Mouse (Mus musculus) adrenal gland (tissue): ENCODE results near the gene Myo7a.

Experiments used
- intact Hi-C: fragments of 180-260 bp; cut with DNase I; formaldehyde crosslinking; loops from one replicate; pipeline ENCODE4 v1.15.1; 2025

Myo7a gene

GRCm38 (mm10) chr7:98145402-98145801 lies 26.1 kb upstream of the Myo7a start, which contains the start of gene Omp:
Gene Omp, minus strand, starts transcription at chr7:98145502.
- intact Hi-C loops = no loop called here

DNA sequence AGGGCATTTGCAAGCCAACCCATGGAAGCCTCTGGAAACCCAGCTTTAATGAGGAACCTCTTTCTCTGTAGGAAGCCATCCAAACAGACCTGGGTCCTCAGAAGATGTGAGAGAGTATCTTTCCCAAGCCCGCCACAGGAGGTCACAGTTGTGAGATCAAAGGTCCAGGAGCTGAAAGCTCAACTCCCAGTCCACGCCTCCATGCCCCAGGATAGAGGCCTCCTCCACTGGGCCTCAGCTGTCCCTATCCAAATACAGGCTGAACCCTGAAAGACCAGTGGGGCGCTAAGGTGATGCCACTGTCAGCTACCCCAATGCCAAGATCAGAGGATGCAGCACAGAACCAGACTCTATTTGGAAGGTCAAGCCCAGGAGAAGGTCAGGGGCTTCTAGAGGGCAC lies 23.3 kb upstream of the Myo7a start:
- intact Hi-C loops = no loop called here

- intact Hi-C loops = no loop called here
These were observed 22.9 kb upstream of the Myo7a start for GRCm38 (mm10) chr7:98142247-98142646.

- intact Hi-C loops = no loop called here
These were observed 21.9 kb upstream of the Myo7a start for GRCm38 (mm10) chr7:98141206-98141605.

DNA sequence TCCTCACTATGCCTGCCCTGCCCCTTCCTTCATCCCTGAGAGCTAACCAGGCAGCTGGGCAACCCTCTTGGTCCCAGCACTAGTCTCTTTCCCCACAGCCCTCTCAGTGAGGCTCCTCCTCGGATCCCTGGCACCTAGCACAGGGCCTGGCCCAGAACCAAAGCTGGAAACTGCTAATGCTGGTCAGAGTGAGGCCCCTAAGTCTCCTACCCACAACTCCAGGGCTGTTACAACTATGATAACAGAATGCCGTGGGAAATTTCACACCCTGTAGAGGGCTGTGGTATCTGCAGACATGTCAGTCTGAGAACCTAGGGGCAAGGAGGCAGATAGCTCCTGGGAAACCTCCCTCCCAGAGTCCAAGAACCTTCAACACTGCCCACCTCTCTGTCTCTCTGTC lies 21.3 kb upstream of the Myo7a start:
- intact Hi-C loops = no loop called here

GRCm38 (mm10) chr7:98139216-98139615 lies 19.9 kb upstream of the Myo7a start:
- intact Hi-C loops = no loop called here

DNA sequence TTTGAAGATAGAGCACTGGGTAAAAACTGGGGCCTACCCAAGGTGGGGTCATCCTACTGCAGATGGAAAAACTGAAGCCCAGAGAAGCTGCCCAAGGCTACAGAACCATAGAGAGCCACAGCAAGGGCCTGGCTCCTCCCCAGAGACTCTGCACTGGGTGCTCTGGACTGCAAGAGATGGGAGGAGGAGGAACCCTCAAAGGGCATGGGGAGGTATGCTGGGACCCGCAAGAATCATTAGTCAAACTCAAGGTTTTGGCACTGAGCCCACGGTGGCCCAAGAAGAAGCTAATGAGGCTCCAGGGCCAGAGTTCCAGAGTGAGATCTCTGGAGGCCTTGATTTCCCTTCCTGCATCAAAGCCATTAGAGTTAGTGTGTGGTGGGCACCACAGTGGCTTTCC lies 18.7 kb upstream of the Myo7a start:
- intact Hi-C loops = no loop called here

DNA sequence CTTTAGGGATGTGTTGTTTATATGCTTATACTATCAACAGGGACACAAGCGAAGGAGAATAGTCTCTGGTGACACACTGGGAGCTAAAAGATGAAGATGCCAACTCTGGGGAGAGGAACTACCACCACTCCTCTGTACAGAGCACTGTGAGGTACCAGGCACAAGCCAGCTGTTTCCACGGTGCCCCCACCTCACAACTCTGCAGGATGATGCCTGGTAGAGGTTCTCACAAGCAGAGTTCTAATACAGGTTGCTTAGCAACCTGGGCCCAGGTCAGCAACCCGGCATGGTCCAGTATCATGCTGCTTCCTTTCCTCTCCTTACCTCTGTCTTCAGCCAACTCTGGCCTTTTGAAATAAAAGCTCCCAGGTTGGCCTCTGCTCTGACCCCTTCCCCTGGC lies 18.3 kb upstream of the Myo7a start:
- intact Hi-C loops = no loop called here

GRCm38 (mm10) chr7:98131751-98132150 lies 12.4 kb upstream of the Myo7a start:
- intact Hi-C loops = no loop called here

DNA sequence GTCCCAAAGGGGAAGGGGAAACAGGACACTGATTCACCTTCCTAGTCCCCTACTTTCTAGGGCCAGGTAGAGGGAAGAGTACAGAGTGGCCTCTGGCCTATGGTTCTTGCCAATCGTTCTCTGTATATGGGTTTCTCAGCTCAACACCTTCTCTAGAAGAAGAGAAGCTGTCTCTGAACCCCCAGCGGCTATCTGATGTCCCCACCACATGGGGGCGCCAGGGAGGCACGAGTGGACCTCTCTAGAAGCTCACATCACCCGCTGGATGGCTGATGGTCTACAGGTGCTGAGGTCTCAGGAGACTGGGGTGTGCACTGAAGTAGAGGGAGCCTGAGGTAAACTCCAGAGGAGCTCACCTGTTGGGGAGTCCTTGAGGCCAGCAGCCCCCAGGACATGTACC lies 6.1 kb upstream of the Myo7a start:
- intact Hi-C loops = no loop called here

GRCm38 (mm10) chr7:98124701-98125100 lies 5.4 kb upstream of the Myo7a start:
- intact Hi-C loops = no loop called here

- intact Hi-C loops = no loop called here
These were observed 2.3 kb upstream of the Myo7a start for GRCm38 (mm10) chr7:98121673-98122072.

DNA sequence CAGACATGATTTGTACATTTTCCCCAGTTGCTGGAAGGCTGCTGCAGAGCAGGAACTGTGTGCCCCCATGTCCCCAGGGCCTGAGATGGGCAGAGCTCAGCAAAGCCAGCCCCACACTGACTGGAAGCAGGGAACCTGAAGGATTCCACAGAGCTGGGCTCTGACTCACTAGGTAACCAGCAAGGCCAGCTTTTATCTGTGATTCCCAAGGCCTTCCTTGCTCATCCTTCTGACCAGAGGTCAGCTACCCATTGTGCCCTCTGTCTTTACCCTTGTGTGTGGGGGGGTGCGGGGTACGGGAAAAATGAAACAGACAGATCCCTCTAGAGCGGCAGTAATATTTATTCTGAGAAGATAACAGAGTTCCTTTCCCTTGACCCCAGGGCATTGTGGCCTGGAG lies 1.9 kb upstream of the Myo7a start:
- intact Hi-C loops = no loop called here

- intact Hi-C loops = no loop called here
These were observed 1.0 kb upstream of the Myo7a start for GRCm38 (mm10) chr7:98120325-98120724.

DNA sequence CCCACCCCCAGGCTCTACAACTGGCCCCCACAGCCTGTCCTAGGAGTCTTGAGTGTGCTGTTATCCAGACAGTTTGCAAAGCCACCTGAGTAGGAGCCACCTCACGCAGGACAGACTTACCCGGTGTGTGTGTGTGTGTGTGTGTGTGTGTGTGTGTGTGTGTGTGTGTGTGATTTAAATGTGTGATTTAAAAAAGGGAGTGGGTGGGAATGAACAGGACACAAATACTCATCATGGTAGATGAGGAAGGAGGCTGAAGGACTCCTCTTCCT lies 573 bp upstream of the Myo7a start:
- intact Hi-C loops = loop anchor here (2.0 to 10.0 kb wide), 3 partner anchors 15 to 375 kb away; no protein-coding TSS in a partner anchor

DNA sequence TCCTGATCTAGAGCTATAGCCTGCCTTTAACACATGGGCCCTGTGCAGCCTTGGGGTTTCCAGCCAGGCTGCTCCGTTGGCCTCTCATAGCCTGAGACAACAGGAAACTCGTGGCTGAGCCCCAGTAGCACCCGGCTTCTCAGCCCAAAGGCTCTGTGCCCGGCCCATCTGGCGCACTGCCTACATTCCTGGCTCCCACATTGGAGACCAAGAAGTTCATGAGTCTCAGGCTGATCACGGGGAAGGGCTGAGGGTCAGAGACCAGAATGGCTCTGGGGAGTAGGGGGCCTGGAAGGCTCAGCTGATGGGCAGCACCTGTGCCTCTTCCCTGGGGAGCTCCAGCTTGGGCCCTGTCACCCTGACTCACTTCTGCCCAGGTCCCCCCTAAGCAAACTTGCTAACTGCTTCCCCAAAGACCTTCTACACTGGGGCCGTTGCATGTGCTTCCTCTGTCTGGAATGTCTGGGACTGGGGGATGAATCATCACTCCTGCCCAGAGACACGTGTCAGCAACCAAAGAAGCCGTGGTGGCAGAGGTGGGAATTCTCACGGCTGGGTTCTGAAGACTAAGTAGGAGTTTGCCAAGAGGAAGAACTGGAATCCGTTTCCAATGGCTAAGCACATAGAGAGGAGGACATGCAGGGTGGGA lies 2.2 kb downstream of the Myo7a start:
- intact Hi-C loops = loop anchor here (5.0 to 10.0 kb wide), 2 partner anchors 45 to 372 kb away; no protein-coding TSS in a partner anchor

DNA sequence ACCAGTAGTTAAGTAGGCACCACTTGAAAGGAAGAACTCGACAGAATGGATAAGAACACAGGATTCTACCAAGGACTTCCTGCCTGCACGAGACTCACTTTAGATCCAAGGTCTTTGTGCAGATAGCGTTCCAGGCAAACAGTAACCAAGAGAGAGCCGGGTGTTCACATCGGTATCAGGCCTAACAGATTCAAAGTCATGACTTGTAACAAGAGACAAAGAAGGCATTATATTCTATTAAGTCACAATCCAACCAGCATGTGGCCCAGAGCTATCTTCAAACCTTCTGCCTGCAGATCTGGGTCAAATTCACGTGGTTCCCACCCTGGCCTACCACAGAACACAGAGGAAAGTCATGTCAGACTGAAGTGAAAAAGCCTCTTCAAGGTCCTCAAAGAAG lies 4.7 kb downstream of the Myo7a start:
- intact Hi-C loops = loop anchor here (5.0 to 10.0 kb wide), 2 partner anchors 42 to 370 kb away; no protein-coding TSS in a partner anchor

DNA sequence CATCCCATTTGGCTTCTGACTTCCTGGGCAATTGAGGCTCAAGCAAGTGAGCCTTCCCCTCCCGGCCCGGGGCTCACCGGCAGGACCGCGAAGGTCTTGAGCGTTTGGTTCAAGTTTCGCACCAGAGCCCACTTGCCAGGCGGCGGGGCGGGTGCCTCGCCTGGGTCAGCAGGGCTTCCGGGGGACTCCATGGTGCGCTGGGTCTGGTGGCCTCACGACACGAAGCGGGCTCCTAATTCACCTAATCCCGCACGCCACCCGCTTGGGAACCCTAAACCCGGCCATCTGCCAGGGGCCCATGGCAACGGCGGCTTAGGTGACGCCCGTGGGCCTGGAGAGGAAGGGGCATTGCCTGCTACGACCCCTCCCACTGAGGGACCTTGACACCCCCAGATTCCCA lies 8.1 kb downstream of the Myo7a start:
- intact Hi-C loops = loop anchor here (10.0 kb wide), 1 partner anchor 366 kb away; no protein-coding TSS in a partner anchor

GRCm38 (mm10) chr7:98109771-98110170 lies 9.6 kb downstream of the Myo7a start:
- intact Hi-C loops = loop anchor here (10.0 kb wide), 1 partner anchor 365 kb away; no protein-coding TSS in a partner anchor

- intact Hi-C loops = no loop called here
These were observed 10.5 kb downstream of the Myo7a start for GRCm38 (mm10) chr7:98108636-98109430.

DNA sequence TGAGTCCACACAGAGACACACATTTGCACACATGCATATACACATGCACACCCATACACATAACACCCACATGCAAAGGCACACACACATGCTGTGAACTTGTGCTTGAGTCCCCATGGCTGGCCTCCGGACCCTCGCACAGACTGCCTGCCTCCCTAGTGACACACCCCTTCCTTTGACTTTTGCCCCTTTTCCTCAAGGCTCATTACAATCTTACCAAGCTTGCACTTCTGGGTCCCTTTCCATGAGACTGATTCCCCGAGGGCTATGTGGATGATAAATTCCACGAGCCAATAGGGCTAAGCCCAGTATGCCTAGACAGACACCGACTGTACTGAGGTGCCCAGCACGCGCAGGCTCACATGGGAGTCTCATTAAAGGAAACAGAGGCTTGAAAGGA lies 13.1 kb downstream of the Myo7a start:
- intact Hi-C loops = no loop called here
